Comparison of ENCODE assay signal across 7 mouse cellular contexts in genomic region chr1:66386751-66387452, GRCm38 (mm10).
DNase-seq lines count a peak whose midpoint lies in the region; ATAC-seq and TF ChIP-seq lines count a peak whose summit lies in the region.

No protein-coding gene starts in this region.

- WGBS in forebrain, postnatal 0 days, result 4% methylated on average over 10 of the region's 10 CpGs

- intact Hi-C loops in left cerebral cortex, postnatal 25 days (cut with DNase I), result loop anchor here (5.0 to 10.0 kb wide), 2 partner anchors 65 to 212 kb away; partner anchors contain the start of gene Map2

- H3K27me3 ChIP-seq in forebrain, postnatal 0 days (ENCODE audit: insufficient read depth, low read length), result no peaks in the 10 kb centered on the region

- H3K9me3 ChIP-seq in forebrain, postnatal 0 days (ENCODE audit: low read length), result no peaks in the 10 kb centered on the region

- peak; percentile 38 to 44 for DNase-seq in cerebellum, postnatal 25 days
- peak; percentile 90 for DNase-seq in forebrain, postnatal 0 days
- peak; percentile 64 to 85 for DNase-seq in left cerebral cortex, postnatal 25 days (ENCODE audit: low spot score in 2 of 2)
- DNase-seq in right cerebral cortex, postnatal 14 days, result peak; percentile 40
- DNase-seq in urinary bladder, postnatal 10 days (ENCODE audit: low spot score), result no peak

- peak overlapping the region; percentile 89 for H3K27ac ChIP-seq in forebrain, postnatal 0 days (ENCODE audit: low read depth, low read length)

- H3K4me3 ChIP-seq in forebrain, postnatal 0 days (ENCODE audit: low read depth, low read length), result peak overlapping the region; percentile 33

- peak overlapping the region; percentile 55 for H3K4me2 ChIP-seq in forebrain, postnatal 0 days (ENCODE audit: low read depth)

- peak; percentile 97 for ATAC-seq in forebrain, postnatal 0 days
- no peak for ATAC-seq in erythroblast, adult 5-6 weeks (replicated peaks; ENCODE audit: low FRiP score, poor library complexity, severe bottlenecking)
- no peak for ATAC-seq in monocyte, adult 5-6 weeks (replicated peaks; ENCODE audit: insufficient number of reproducible peaks, low FRiP score, low TSS enrichment, poor library complexity, severe bottlenecking)

- peaks cover 15% of the 10 kb centered on the region; the same call in 1 of the 2 replicates for H3K4me1 ChIP-seq in forebrain, postnatal 0 days (ENCODE audit: insufficient read depth)

- TF ChIP-seq CTCF in forebrain, postnatal 0 days (IDR thresholded peaks at IDR 0.05; ENCODE audit: low read depth), result no peak

- peak overlapping the region; percentile 46 for H3K9ac ChIP-seq in forebrain, postnatal 0 days

- H3K36me3 ChIP-seq in forebrain, postnatal 0 days (ENCODE audit: insufficient read depth), result peaks cover 6% of the 10 kb centered on the region; the same call in 1 of the 2 replicates
